Mouse (Mus musculus) lung, postnatal 0 days (tissue): ENCODE measurements around the gene Ifng.

Experiments used
- CTCF ChIP-seq: IDR thresholded peaks from 2 replicates; pipeline ENCODE4 v1.5.1; 2016; ENCODE audit warnings: antibody characterized with exemption, mild to moderate bottlenecking
- EP300 ChIP-seq: IDR thresholded peaks from 2 replicates; pipeline ENCODE4 v1.6.1; 2016; ENCODE audit warnings: antibody characterized with exemption, mild to moderate bottlenecking, control low read depth

GRCm38 (mm10) chr10:118480118-118480517, 39.3 kb downstream of the Ifng start:
- no peak for TF ChIP-seq CTCF
- TF ChIP-seq EP300: no peak
